Mouse (Mus musculus): ENCODE data around the gene Gm21983. TPM values are rescaled to one million over a fixed set of nuclear protein-coding genes. Genes with fewer than 3 reads are reported as not detected.

Gm21983 gene
- not detected in 2 replicates for polyA plus RNA-seq (2014; fragmentation: Nextera tagmentation; extraction: Ambion mirVana)

GRCm38 (mm10) chr7:27180837-27181695 is at the start of gene Gm21983, which contains the start of gene Mia:
Gm21983 (minus strand) TSS chr7:27181086.
Mia (minus strand) TSS chr7:27181157.
- Histone ChIP-seq H3K4me2 (no peak within 1 kb of the TSS), H3K4me3 (ENCODE audit: low read depth, low read length) (no peak within 1 kb of the TSS), H3K36me3 (ENCODE audit: control insufficient read depth, insufficient read depth, low read length) (peaks cover 14% of the 10 kb centered on the region), H3K27ac (ENCODE audit: low read depth, low read length) (no peak within 1 kb of the TSS), H3K27me3 (ENCODE audit: control insufficient read depth, insufficient read depth, low read length) (no peaks in the 10 kb centered on the region), H3K9me3 (ENCODE audit: control insufficient read depth, low read length) (no peaks in the 10 kb centered on the region), H3K4me1 (ENCODE audit: control insufficient read depth, insufficient read depth, low read length) (peaks cover 8% of the 10 kb centered on the region), H3K9ac (ENCODE audit: low read length) (no peak within 1 kb of the TSS)
- DNase-seq (ENCODE audit: low spot score, missing footprints), result peak; percentile 44
- no peak for ATAC-seq (ENCODE audit: low FRiP score)
- 70% methylated on average over 14 of the region's 14 CpGs for WGBS

GRCm38 (mm10) chr7:27228865-27229264 is 48.0 kb upstream of the Gm21983 start:
- no peaks in the 10 kb centered on the region for H3K27me3 ChIP-seq (ENCODE audit: control insufficient read depth, insufficient read depth, low read length)
- ATAC-seq (ENCODE audit: low FRiP score) (no peak), DNase-seq (ENCODE audit: low spot score, missing footprints) (no peak)
- no peaks in the 10 kb centered on the region for H3K9me3 ChIP-seq (ENCODE audit: control insufficient read depth, low read length)
- peak overlapping the region; percentile 80 for H3K9ac ChIP-seq (ENCODE audit: low read length)
- 16% methylated on average over 6 of the region's 6 CpGs for WGBS
- no peaks in the 10 kb centered on the region for H3K36me3 ChIP-seq (ENCODE audit: control insufficient read depth, insufficient read depth, low read length)
- peak overlapping the region; percentile 66 for H3K4me2 ChIP-seq
- peaks cover 34% of the 10 kb centered on the region for H3K4me1 ChIP-seq (ENCODE audit: control insufficient read depth, insufficient read depth, low read length)
- peak overlapping the region; percentile 79 for H3K4me3 ChIP-seq (ENCODE audit: low read depth, low read length)
- H3K27ac ChIP-seq (ENCODE audit: low read depth, low read length), result peak overlapping the region; percentile 60

- Histone ChIP-seq H3K4me1 (ENCODE audit: control insufficient read depth, insufficient read depth, low read length) (peaks cover 29% of the 10 kb centered on the region), H3K9ac (ENCODE audit: low read length) (peak within 1 kb of the TSS; percentile 80), H3K4me3 (ENCODE audit: low read depth, low read length) (peak within 1 kb of the TSS; percentile 79), H3K4me2 (peak within 1 kb of the TSS; percentile 66), H3K36me3 (ENCODE audit: control insufficient read depth, insufficient read depth, low read length) (no peaks in the 10 kb centered on the region), H3K27me3 (ENCODE audit: control insufficient read depth, insufficient read depth, low read length) (no peaks in the 10 kb centered on the region), H3K27ac (ENCODE audit: low read depth, low read length) (peak within 1 kb of the TSS; percentile 60), H3K9me3 (ENCODE audit: control insufficient read depth, low read length) (no peaks in the 10 kb centered on the region)
- ATAC-seq (ENCODE audit: low FRiP score), result peak; percentile 83
- peak; percentile 98 for DNase-seq (ENCODE audit: low spot score, missing footprints)
- WGBS, result under 1% methylated on average over 48 of the region's 49 CpGs
Measured at GRCm38 (mm10) chr7:27228281-27228821, 47.5 kb upstream of the Gm21983 start, which contains the start of gene Itpkc. Itpkc (minus strand) TSS chr7:27228661.

- WGBS, result 4% methylated on average over 10 of the region's 10 CpGs
- H3K27me3 ChIP-seq (ENCODE audit: control insufficient read depth, insufficient read depth, low read length), result no peaks in the 10 kb centered on the region
- peaks cover 28% of the 10 kb centered on the region for H3K4me1 ChIP-seq (ENCODE audit: control insufficient read depth, insufficient read depth, low read length)
- peak; percentile 89 for DNase-seq (ENCODE audit: low spot score, missing footprints)
- ATAC-seq (ENCODE audit: low FRiP score), result no peak; the same call in 1 of the 2 replicates
- no peaks in the 10 kb centered on the region for H3K9me3 ChIP-seq (ENCODE audit: control insufficient read depth, low read length)
- peak overlapping the region; percentile 66 for H3K4me2 ChIP-seq
- H3K27ac ChIP-seq (ENCODE audit: low read depth, low read length), result no peak overlapping the region
- no peaks in the 10 kb centered on the region for H3K36me3 ChIP-seq (ENCODE audit: control insufficient read depth, insufficient read depth, low read length)
- H3K9ac ChIP-seq (ENCODE audit: low read length), result peak overlapping the region; percentile 80
- peak overlapping the region; percentile 79 for H3K4me3 ChIP-seq (ENCODE audit: low read depth, low read length)
Measured at GRCm38 (mm10) chr7:27227676-27228075, 46.8 kb upstream of the Gm21983 start.

- no peaks in the 10 kb centered on the region for H3K27me3 ChIP-seq (ENCODE audit: control insufficient read depth, insufficient read depth, low read length)
- H3K9ac ChIP-seq (ENCODE audit: low read length), result peak overlapping the region; percentile 80
- no peak for ATAC-seq (ENCODE audit: low FRiP score)
- DNase-seq (ENCODE audit: low spot score, missing footprints), result no peak
- WGBS, result 42% methylated on average over 9 of the region's 9 CpGs
- H3K36me3 ChIP-seq (ENCODE audit: control insufficient read depth, insufficient read depth, low read length), result no peaks in the 10 kb centered on the region
- H3K4me2 ChIP-seq, result peak overlapping the region; percentile 66
- H3K4me1 ChIP-seq (ENCODE audit: control insufficient read depth, insufficient read depth, low read length), result peaks cover 28% of the 10 kb centered on the region
- peak overlapping the region; percentile 79 for H3K4me3 ChIP-seq (ENCODE audit: low read depth, low read length)
- H3K9me3 ChIP-seq (ENCODE audit: control insufficient read depth, low read length), result no peaks in the 10 kb centered on the region
- H3K27ac ChIP-seq (ENCODE audit: low read depth, low read length), result no peak overlapping the region
Measured at GRCm38 (mm10) chr7:27227276-27227675, 46.4 kb upstream of the Gm21983 start.

- Histone ChIP-seq H3K36me3 (ENCODE audit: control insufficient read depth, insufficient read depth, low read length) (0 out of 2 replicates have a peak, but pooled peaks cover 2% of the 10 kb centered on the region), H3K27ac (ENCODE audit: low read depth, low read length) (no peak overlapping the region), H3K4me1 (ENCODE audit: control insufficient read depth, insufficient read depth, low read length) (peaks cover 28% of the 10 kb centered on the region), H3K4me2 (no peak overlapping the region), H3K4me3 (ENCODE audit: low read depth, low read length) (no peak overlapping the region), H3K27me3 (ENCODE audit: control insufficient read depth, insufficient read depth, low read length) (no peaks in the 10 kb centered on the region), H3K9me3 (ENCODE audit: control insufficient read depth, low read length) (no peaks in the 10 kb centered on the region), H3K9ac (ENCODE audit: low read length) (0 out of 2 replicates have a peak overlapping the region, but pooled peaks have one; percentile 21)
- 80% methylated on average over 11 of the region's 11 CpGs for WGBS
- DNase-seq (ENCODE audit: low spot score, missing footprints) (no peak), ATAC-seq (ENCODE audit: low FRiP score) (no peak)
Measured at GRCm38 (mm10) chr7:27224877-27225575, 44.1 kb upstream of the Gm21983 start.

- 90% methylated on average over 1 of the region's 1 CpGs for WGBS
- Histone ChIP-seq H3K9me3 (ENCODE audit: control insufficient read depth, low read length) (no peaks in the 10 kb centered on the region), H3K27ac (ENCODE audit: low read depth, low read length) (no peak overlapping the region), H3K9ac (ENCODE audit: low read length) (no peak overlapping the region), H3K4me2 (no peak overlapping the region), H3K27me3 (ENCODE audit: control insufficient read depth, insufficient read depth, low read length) (no peaks in the 10 kb centered on the region), H3K4me3 (ENCODE audit: low read depth, low read length) (no peak overlapping the region), H3K36me3 (ENCODE audit: control insufficient read depth, insufficient read depth, low read length) (0 out of 2 replicates have a peak, but pooled peaks cover 2% of the 10 kb centered on the region), H3K4me1 (ENCODE audit: control insufficient read depth, insufficient read depth, low read length) (peaks cover 27% of the 10 kb centered on the region)
- ATAC-seq (ENCODE audit: low FRiP score), result no peak
- DNase-seq (ENCODE audit: low spot score, missing footprints), result no peak
Measured at GRCm38 (mm10) chr7:27222538-27222937, 41.7 kb upstream of the Gm21983 start.

- H3K27me3 ChIP-seq (ENCODE audit: control insufficient read depth, insufficient read depth, low read length), result no peaks in the 10 kb centered on the region
- H3K9ac ChIP-seq (ENCODE audit: low read length), result no peak overlapping the region
- no peak overlapping the region for H3K4me3 ChIP-seq (ENCODE audit: low read depth, low read length)
- no peak for DNase-seq (ENCODE audit: low spot score, missing footprints)
- peaks cover 21% of the 10 kb centered on the region for H3K4me1 ChIP-seq (ENCODE audit: control insufficient read depth, insufficient read depth, low read length)
- WGBS, result 89% methylated on average over 6 of the region's 6 CpGs
- 0 out of 2 replicates have a peak, but pooled peaks cover 4% of the 10 kb centered on the region for H3K36me3 ChIP-seq (ENCODE audit: control insufficient read depth, insufficient read depth, low read length)
- ATAC-seq (ENCODE audit: low FRiP score), result no peak
- H3K4me2 ChIP-seq, result no peak overlapping the region
- no peak overlapping the region for H3K27ac ChIP-seq (ENCODE audit: low read depth, low read length)
- no peaks in the 10 kb centered on the region for H3K9me3 ChIP-seq (ENCODE audit: control insufficient read depth, low read length)
Measured at GRCm38 (mm10) chr7:27221939-27222338, 41.1 kb upstream of the Gm21983 start.

Data from midbrain, embryonic 11.5 days (tissue).